Mouse (Mus musculus): Measurements from ENCODE around the gene Klhl2.

GRCm38 (mm10) chr8:64839628-64840027 lies 10.2 kb downstream of the Klhl2 start:
- TF ChIP-seq TCF3 (IDR thresholded peaks at IDR 0.05; ENCODE audit: insufficient read length, low read depth) (no peak), POLR2A (IDR thresholded peaks at IDR 0.05; ENCODE audit: insufficient read length, low read depth) (no peak)
